Mouse (Mus musculus) CH12.LX (cell line): ENCODE results near the gene Kpna4. TPM values are rescaled to one million over a fixed set of nuclear protein-coding genes. Genes with fewer than 3 reads are reported as not detected.
A peak's percentile ranks its signal among the peaks of the same experiment; 100 is the strongest.

ENCODE experiments used
- DNase-seq: peaks from one replicate; pipeline ENCODE4 v3.0.0-alpha.2; 2013; ENCODE audit errors: extremely low read depth
- H3K27ac ChIP-seq: 2 replicates; pipeline ENCODE4 v1.5.1; 2012; ENCODE audit warnings: low read depth, mild to moderate bottlenecking, control low read depth, moderate library complexity; ENCODE audit not compliant: insufficient read depth
- H3K27me3 ChIP-seq: replicated peaks from 2 replicates; pipeline ENCODE3; 2012; ENCODE audit warnings: inconsistent platforms
- H3K36me3 ChIP-seq, 2 experiments: replicated peaks in 1 of 2; 2 replicates each; pipeline versions ENCODE3 to v1.6.1; 2012; ENCODE audit warnings: inconsistent platforms in 1 of 2, low read length in 1 of 2, mild to moderate bottlenecking in 1 of 2, mixed read lengths in 1 of 2, moderate library complexity in 1 of 2; ENCODE audit not compliant: control insufficient read depth in 1 of 2, insufficient read depth in 1 of 2
- H3K4me1 ChIP-seq, 2 experiments: 2 replicates each; pipeline ENCODE4 v1.6.1; 2012; ENCODE audit warnings: inconsistent platforms in 1 of 2, moderate library complexity in 1 of 2; ENCODE audit not compliant: insufficient read depth in 2 of 2, control insufficient read depth in 1 of 2
- H3K4me2 ChIP-seq: 2 replicates; pipeline ENCODE4 v1.6.1; 2012; ENCODE audit warnings: low read depth, mild to moderate bottlenecking, control low read depth; ENCODE audit not compliant: poor library complexity, insufficient read depth, severe bottlenecking
- H3K4me3 ChIP-seq, 3 experiments: fragments of 150-350 bp in 1 of 3; sonication (generic) in 1 of 3; replicated peaks in 1 of 3; 2 replicates each; pipeline versions ENCODE3 to v1.5.1; 2011 to 2012; ENCODE audit warnings: low read depth in 2 of 3, low read length in 2 of 3, mild to moderate bottlenecking in 2 of 3, moderate library complexity in 2 of 3, control low read depth in 1 of 3, improper control_type of control experiment in 1 of 3, inconsistent platforms in 1 of 3, mixed read lengths in 1 of 3; ENCODE audit not compliant: poor library complexity in 1 of 3
- H3K79me2 ChIP-seq: replicated peaks from 2 replicates; pipeline ENCODE4 v1.6.1; 2012; ENCODE audit warnings: mild to moderate bottlenecking, moderate library complexity; ENCODE audit not compliant: control insufficient read depth, poor library complexity, insufficient read depth, severe bottlenecking; ENCODE audit errors: extremely low read depth
- H3K9ac ChIP-seq: 2 replicates; pipeline ENCODE4 v1.6.1; 2012; ENCODE audit warnings: low read depth, mild to moderate bottlenecking, control low read depth, moderate library complexity; ENCODE audit not compliant: insufficient read depth
- H3K9me3 ChIP-seq: replicated peaks from 2 replicates; pipeline ENCODE3; 2012; ENCODE audit warnings: low read length, inconsistent platforms, mixed read lengths
- BHLHE40 ChIP-seq: IDR thresholded peaks from 2 replicates; pipeline ENCODE4 v1.6.1; 2011; ENCODE audit warnings: mild to moderate bottlenecking, low read depth, low read length, improper control_type of control experiment
- CHD1 ChIP-seq: IDR thresholded peaks from 2 replicates; pipeline ENCODE4 v1.6.1; 2012; ENCODE audit warnings: low read depth, low read length, improper control_type of control experiment, inconsistent platforms
- CHD2 ChIP-seq: IDR thresholded peaks from 2 replicates; pipeline ENCODE4 v1.6.1; 2011; ENCODE audit warnings: low read length, improper control_type of control experiment
- E2F4 ChIP-seq: IDR thresholded peaks from 2 replicates; pipeline ENCODE4 v1.6.1; 2011; ENCODE audit warnings: low read depth, low read length, improper control_type of control experiment; ENCODE audit not compliant: insufficient replicate concordance
- ELF1 ChIP-seq: IDR thresholded peaks from 2 replicates; pipeline ENCODE4 v1.6.1; 2014; ENCODE audit warnings: low read depth, mild to moderate bottlenecking, inconsistent platforms, low read length, improper control_type of control experiment
- EP300 ChIP-seq: IDR thresholded peaks from 2 replicates; pipeline ENCODE4 v1.6.1; 2011; ENCODE audit warnings: low read length, improper control_type of control experiment
- HCFC1 ChIP-seq: IDR thresholded peaks from 2 replicates; pipeline ENCODE4 v1.6.1; 2012; ENCODE audit warnings: low read depth, mild to moderate bottlenecking, inconsistent platforms, low read length, improper control_type of control experiment
- IRF4 ChIP-seq: IDR thresholded peaks from 2 replicates; pipeline ENCODE4 v1.6.1; 2014; ENCODE audit warnings: low read depth, mild to moderate bottlenecking, inconsistent platforms, low read length, improper control_type of control experiment
- JUN ChIP-seq: IDR thresholded peaks from 2 replicates; pipeline ENCODE4 v1.6.1; 2011; ENCODE audit warnings: low read depth, mild to moderate bottlenecking, low read length, improper control_type of control experiment, moderate library complexity; ENCODE audit not compliant: insufficient read depth
- JUND ChIP-seq: conservative IDR thresholded peaks from 2 replicates; pipeline ENCODE4 v1.6.1; 2011; ENCODE audit warnings: low read depth, low read length, improper control_type of control experiment
- KAT2A ChIP-seq: IDR thresholded peaks from 2 replicates; pipeline ENCODE4 v1.6.1; 2012; ENCODE audit warnings: low read length, improper control_type of control experiment, inconsistent platforms; ENCODE audit not compliant: insufficient replicate concordance
- MAX ChIP-seq: IDR thresholded peaks from 2 replicates; pipeline ENCODE4 v1.6.1; 2011; ENCODE audit warnings: low read length, improper control_type of control experiment
- MEF2A ChIP-seq: IDR thresholded peaks from 2 replicates; pipeline ENCODE4 v1.6.1; 2014; ENCODE audit warnings: low read depth, mild to moderate bottlenecking, inconsistent platforms, low read length, improper control_type of control experiment, borderline replicate concordance
- MYC ChIP-seq: IDR thresholded peaks from 2 replicates; pipeline ENCODE4 v1.6.1; 2011; ENCODE audit warnings: low read depth, mild to moderate bottlenecking, improper control_type of control experiment, low read length
- NELFE ChIP-seq: IDR thresholded peaks from 2 replicates; pipeline ENCODE4 v1.6.1; 2011; ENCODE audit warnings: low read depth, low read length, improper control_type of control experiment
- PAX5 ChIP-seq: IDR thresholded peaks from 2 replicates; pipeline ENCODE4 v1.6.1; 2012; ENCODE audit warnings: low read length, inconsistent platforms, mixed read lengths
- POLR2A ChIP-seq: IDR thresholded peaks from 2 replicates; pipeline ENCODE4 v1.6.1; 2011; ENCODE audit warnings: low read depth, mild to moderate bottlenecking, improper control_type of control experiment, low read length
- RAD21 ChIP-seq: IDR thresholded peaks from 2 replicates; pipeline ENCODE4 v1.6.1; 2011; ENCODE audit warnings: low read depth, mild to moderate bottlenecking, low read length, improper control_type of control experiment, moderate library complexity
- RCOR1 ChIP-seq: conservative IDR thresholded peaks from 2 replicates; pipeline ENCODE4 v1.6.1; 2012; ENCODE audit warnings: low read depth, mild to moderate bottlenecking, inconsistent platforms, low read length, improper control_type of control experiment
- SIN3A ChIP-seq: IDR thresholded peaks from 2 replicates; pipeline ENCODE4 v1.6.1; 2012; ENCODE audit warnings: low read length, improper control_type of control experiment, inconsistent platforms
- SMC3 ChIP-seq: IDR thresholded peaks from 2 replicates; pipeline ENCODE4 v1.6.1; 2011; ENCODE audit warnings: low read depth, low read length, improper control_type of control experiment
- TBP ChIP-seq: conservative IDR thresholded peaks from 2 replicates; pipeline ENCODE4 v1.6.1; 2011; ENCODE audit warnings: low read depth, low read length, improper control_type of control experiment
- TCF12 ChIP-seq: IDR thresholded peaks from 2 replicates; pipeline ENCODE4 v1.6.1; 2014; ENCODE audit warnings: low read depth, mild to moderate bottlenecking, inconsistent platforms, low read length, improper control_type of control experiment
- USF1 ChIP-seq: IDR thresholded peaks from 2 replicates; pipeline ENCODE4 v1.6.1; 2014; ENCODE audit warnings: low read depth, mild to moderate bottlenecking, inconsistent platforms, low read length, improper control_type of control experiment
- USF2 ChIP-seq: conservative IDR thresholded peaks from 2 replicates; pipeline ENCODE4 v1.6.1; 2011; ENCODE audit warnings: low read depth, low read length, improper control_type of control experiment
- dilution Hi-C: fragments of 300-500 bp; cut with MboI; formaldehyde crosslinking; loops from 2 replicates; pipeline ENCODE4 v1.14.3; 2020; ENCODE audit warnings: low sequenced_read_pairs; ENCODE audit not compliant: extremely low pct_unique_long_range_greater_than_20kb, extremely low pct_ligation_motif_present
- in situ Hi-C: fragments of 300-500 bp; cut with MboI; formaldehyde crosslinking; loops from 3 replicates; pipeline ENCODE4 v1.14.3; 2019; ENCODE audit warnings: low sequenced_read_pairs, low pct_ligation_motif_present, low pct_unique_long_range_greater_than_20kb, mixed read lengths
- polyA plus RNA-seq: library from polyadenylated mRNA; unstranded; fragments of >175 nt; gene quantifications from 2 replicates; pipeline ENCODE4 v1.2.1, GENCODE M21; 2012; ENCODE audit warnings: low read depth; ENCODE audit not compliant: insufficient read length
- total RNA-seq, 2 experiments: library from RNA; depleted of rRNA; stranded (reverse); fragments of 300-350 nt in 1 of 2; fragments of >200 nt in 1 of 2; gene quantifications; 2 replicates each; pipeline ENCODE4 v1.2.3; 2012 to 2014

Kpna4 gene
- total and polyA plus RNA-seq, 3 experiments, result 16.9 to 54.0 (median 25.7) TPM

DNA sequence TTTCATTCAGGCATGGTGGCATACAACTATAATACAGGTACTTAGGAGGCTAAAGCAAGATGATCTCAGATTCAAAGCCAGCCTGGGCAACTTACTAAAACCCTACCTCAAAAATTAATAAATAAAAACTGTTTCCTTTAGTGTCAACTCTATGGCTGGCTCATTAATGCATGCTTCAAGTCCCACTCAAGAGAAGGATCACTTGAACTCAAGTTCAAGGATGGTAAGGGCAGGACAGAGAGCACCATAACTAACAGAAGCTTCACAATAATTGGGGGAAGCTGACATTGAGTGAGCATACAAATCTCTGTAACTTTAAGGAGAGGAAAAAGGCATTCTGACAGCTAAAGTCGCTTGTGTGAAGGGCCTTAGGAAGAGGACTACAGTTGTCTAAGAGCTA lies 13.0 kb downstream of the Kpna4 start:
- dilution Hi-C loops (no loop called here), in situ Hi-C loops (no loop called here)
- H3K9ac ChIP-seq, result no peak overlapping the region

DNA sequence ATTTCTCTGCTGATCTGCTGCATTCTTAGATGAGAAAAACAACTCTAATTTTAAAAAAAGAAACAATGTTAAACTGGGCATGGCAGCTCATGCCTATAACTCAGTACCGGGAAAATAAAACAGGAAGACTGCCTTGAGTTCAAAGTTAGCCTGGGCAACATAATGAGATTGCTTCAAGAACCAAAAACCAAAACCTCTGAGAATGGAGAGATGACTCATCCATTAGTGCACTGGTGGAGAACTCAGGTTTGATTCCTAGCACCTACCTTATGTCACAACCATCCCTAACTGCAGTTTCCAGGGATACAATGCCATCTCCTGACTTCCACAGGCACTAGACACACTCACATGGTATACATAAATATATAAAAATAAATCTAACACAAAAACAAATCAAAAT lies 17.8 kb downstream of the Kpna4 start:
- no peak for TF ChIP-seq HCFC1
- TF ChIP-seq TCF12, result no peak
- no peak for TF ChIP-seq SIN3A
- no peak for TF ChIP-seq PAX5
- no peak for TF ChIP-seq CHD2
- TF ChIP-seq POLR2A, result no peak
- no peak for TF ChIP-seq KAT2A
- no peak for TF ChIP-seq SMC3
- TF ChIP-seq CHD1, result no peak
- TF ChIP-seq MEF2A, result peak; percentile 27; the same call in 1 of the 2 replicates
- TF ChIP-seq BHLHE40, result no peak
- peak; percentile 69 for TF ChIP-seq JUND
- TF ChIP-seq MYC, result no peak
- no peak for TF ChIP-seq USF2
- TF ChIP-seq JUN, result peak; percentile 57; the same call in 1 of the 2 replicates
- no peak for TF ChIP-seq MAX
- no peak for TF ChIP-seq USF1
- TF ChIP-seq RAD21, result no peak
- TF ChIP-seq IRF4, result peak; percentile 65; the same call in 1 of the 2 replicates
- no peak for TF ChIP-seq RCOR1
- peak; percentile 38; the same call in 1 of the 2 replicates for TF ChIP-seq EP300
- no peak for TF ChIP-seq NELFE
- TF ChIP-seq, all 38 proteins: peak for 5
- Histone ChIP-seq H3K27me3 (no peaks in the 10 kb centered on the region), H3K27ac (no peak overlapping the region), H3K79me2 (peaks cover 36% of the 10 kb centered on the region), H3K4me3 (no peak overlapping the region), H3K9ac (no peak overlapping the region), H3K9me3 (no peaks in the 10 kb centered on the region), H3K4me1 (peaks cover 2 to 36% of the 10 kb centered on the region in 2 experiments; a peak in 3 of 4 replicates), H3K36me3 (peaks cover 0 to 13% of the 10 kb centered on the region in 2 experiments), H3K4me2 (peak overlapping the region; percentile 61; the same call in 1 of the 2 replicates)
- in situ Hi-C loops, result no loop called here
- dilution Hi-C loops, result no loop called here
- peak; percentile 24 for DNase-seq

More for the DNA sequence above, 13.0 kb downstream of the Kpna4 start:
- peaks cover 0 to 21% of the 10 kb centered on the region in 2 experiments for H3K36me3 ChIP-seq
- H3K9me3 ChIP-seq, result no peaks in the 10 kb centered on the region
- no peak for DNase-seq
- TF ChIP-seq ELF1 (no peak), HCFC1 (no peak), USF2 (no peak), SIN3A (no peak), TBP (no peak), E2F4 (no peak)
- TF ChIP-seq, all 38 proteins: peak for 0
- Histone ChIP-seq H3K4me2 (peak overlapping the region; percentile 36; the same call in 1 of the 2 replicates), H3K79me2 (peaks cover 52% of the 10 kb centered on the region), H3K27ac (no peak overlapping the region), H3K4me3 (no peak overlapping the region), H3K4me1 (peaks cover 2 to 65% of the 10 kb centered on the region in 2 experiments; a peak in 3 of 4 replicates), H3K27me3 (no peaks in the 10 kb centered on the region)
